In genomic region chr17:26780750-26781571, GRCm38 (mm10) we compare ENCODE assay signal across 8 mouse cellular contexts. TPM values are rescaled to one million over a fixed set of nuclear protein-coding genes. Genes with fewer than 3 reads are reported as not detected.
DNase-seq lines count a peak whose midpoint lies in the region; ATAC-seq and TF ChIP-seq lines count a peak whose summit lies in the region.

Bnip1 (plus strand) TSS chr17:26781066.

- WGBS in forebrain, embryonic 16.5 days = under 1% methylated on average over 42 of the region's 42 CpGs
- 1% methylated on average over 42 of the region's 42 CpGs for WGBS in lung, embryonic 14.5 days
- WGBS in olfactory bulb, adult 2 months = under 1% methylated on average over 42 of the region's 42 CpGs
- WGBS in thymus, adult 2 months = under 1% methylated on average over 42 of the region's 42 CpGs

- peaks cover 12% of the 10 kb centered on the region for H3K4me1 ChIP-seq in forebrain, embryonic 16.5 days (replicated peaks; ENCODE audit: control insufficient read depth, insufficient read depth, low read length)
- 0 out of 2 replicates have a peak, but pooled peaks cover 6% of the 10 kb centered on the region for H3K4me1 ChIP-seq in lung, embryonic 14.5 days (ENCODE audit: insufficient read depth)
- peaks cover 5% of the 10 kb centered on the region; the same call in 1 of the 2 replicates for H3K4me1 ChIP-seq in olfactory bulb, adult 2 months (ENCODE audit: control insufficient read depth, insufficient read depth, low read length)
- peaks cover 7% of the 10 kb centered on the region for H3K4me1 ChIP-seq in thymus, adult 2 months (replicated peaks; ENCODE audit: control insufficient read depth, insufficient read depth, low read length)

- H3K36me3 ChIP-seq in forebrain, embryonic 16.5 days (ENCODE audit: control insufficient read depth, insufficient read depth) = peaks cover 17% of the 10 kb centered on the region
- peaks cover 29% of the 10 kb centered on the region for H3K36me3 ChIP-seq in lung, embryonic 14.5 days (ENCODE audit: insufficient read depth)
- H3K36me3 ChIP-seq in thymus, adult 2 months (ENCODE audit: control insufficient read depth, insufficient read depth, low read length) = peaks cover 5% of the 10 kb centered on the region

- no peak for TF ChIP-seq CTCF in layer of hippocampus, adult 2 months (conservative IDR thresholded peaks at IDR 0.05)
- no peak for TF ChIP-seq CTCF in lung, embryonic 14.5 days (IDR thresholded peaks at IDR 0.05; ENCODE audit: low read depth)
- no peak for TF ChIP-seq CTCF in olfactory bulb, adult 2 months (IDR thresholded peaks at IDR 0.05; ENCODE audit: insufficient read depth, low read depth, low read length)
- TF ChIP-seq CTCF in thymus, adult 2 months (IDR thresholded peaks at IDR 0.05; ENCODE audit: borderline replicate concordance, control insufficient read depth, extremely low read depth, insufficient read depth, low read length, poor library complexity) = no peak

- H3K27ac ChIP-seq in forebrain, embryonic 16.5 days (ENCODE audit: low read length) = peak within 1 kb of the TSS; percentile 44; the same call in 1 of the 2 replicates
- H3K27ac ChIP-seq in layer of hippocampus, adult 2 months = peak within 1 kb of the TSS; percentile 94
- H3K27ac ChIP-seq in lung, embryonic 14.5 days (ENCODE audit: low read depth) = peak within 1 kb of the TSS; percentile 95
- H3K27ac ChIP-seq in olfactory bulb, adult 2 months (ENCODE audit: insufficient read depth, low read depth, low read length) = peak within 1 kb of the TSS; percentile 79; the same call in 1 of the 2 replicates
- peak within 1 kb of the TSS; percentile 41; the same call in 1 of the 2 replicates for H3K27ac ChIP-seq in thymus, adult 2 months (ENCODE audit: control insufficient read depth, insufficient read depth, low read length)

- peak; percentile 81 for ATAC-seq in forebrain, embryonic 16.5 days
- ATAC-seq in lung, embryonic 14.5 days (ENCODE audit: insufficient read depth) = peak; percentile 92

- intact Hi-C loops in heart, postnatal 36 days (cut with DNase I) = loop anchor here (5.0 kb wide), 4 partner anchors 64 to 319 kb away; partner anchors contain the start of genes Atp6v0e and Crebrf

- peak within 1 kb of the TSS; percentile 60 for H3K4me2 ChIP-seq in forebrain, embryonic 16.5 days (ENCODE audit: low read length)
- peak within 1 kb of the TSS; percentile 67 for H3K4me2 ChIP-seq in lung, embryonic 14.5 days

- no peaks in the 10 kb centered on the region for H3K27me3 ChIP-seq in forebrain, embryonic 16.5 days (replicated peaks; ENCODE audit: control insufficient read depth, insufficient read depth, low read length)
- H3K27me3 ChIP-seq in lung, embryonic 14.5 days (ENCODE audit: insufficient read depth, low read length) = no peaks in the 10 kb centered on the region
- no peaks in the 10 kb centered on the region for H3K27me3 ChIP-seq in thymus, adult 2 months (ENCODE audit: control insufficient read depth, insufficient read depth, low read length)

- peak within 1 kb of the TSS; percentile 76 for H3K4me3 ChIP-seq in forebrain, embryonic 16.5 days (replicated peaks; ENCODE audit: low read length)
- H3K4me3 ChIP-seq in layer of hippocampus, adult 2 months = peak within 1 kb of the TSS; percentile 98
- H3K4me3 ChIP-seq in lung, embryonic 14.5 days (ENCODE audit: low read depth, low read length) = peak within 1 kb of the TSS; percentile 68
- H3K4me3 ChIP-seq in olfactory bulb, adult 2 months (ENCODE audit: insufficient read depth, low read depth, low read length) = peak within 1 kb of the TSS; percentile 98
- peak within 1 kb of the TSS; percentile 83 for H3K4me3 ChIP-seq in thymus, adult 2 months (ENCODE audit: control insufficient read depth, insufficient read depth, low read length)

- H3K9me3 ChIP-seq in forebrain, embryonic 16.5 days (ENCODE audit: control insufficient read depth, low read length) = no peaks in the 10 kb centered on the region
- no peaks in the 10 kb centered on the region for H3K9me3 ChIP-seq in lung, embryonic 14.5 days (ENCODE audit: low read depth, low read length)

- DNase-seq in ES-CJ7 (ENCODE audit: low read depth, low spot score) = peak; percentile 86
- DNase-seq in c-Kit-positive CD71-positive TER-119-positive erythroid progenitor cells, embryonic 14.5 days (ENCODE audit: low spot score) = peak; percentile 78
- DNase-seq in heart, postnatal 36 days = peak; percentile 80 to 83
- DNase-seq in layer of hippocampus, adult 2 months (ENCODE audit: low spot score in 2 of 2) = peak; percentile 66 to 83
- DNase-seq in lung, embryonic 14.5 days = peak; percentile 92
- peak; percentile 81 for DNase-seq in thymus, adult 2 months

- peak; percentile 43; the same call in 1 of the 2 replicates for TF ChIP-seq POLR2A in olfactory bulb, adult 2 months (IDR thresholded peaks at IDR 0.05; ENCODE audit: insufficient read depth, low read depth, low read length)
- no peak for TF ChIP-seq POLR2A in thymus, adult 2 months (IDR thresholded peaks at IDR 0.05; ENCODE audit: control insufficient read depth, extremely low read depth, insufficient read depth, low read length, poor library complexity)

- H3K9ac ChIP-seq in forebrain, embryonic 16.5 days (replicated peaks; ENCODE audit: low read depth, low read length) = peak within 1 kb of the TSS; percentile 82
- peak within 1 kb of the TSS; percentile 81 for H3K9ac ChIP-seq in lung, embryonic 14.5 days

RNA-seq across cellular contexts. Expression of gene Bnip1, which starts in this region (rescaled TPM):
- polyA plus RNA-seq in forebrain, embryonic 16.5 days (2015; fragmentation: Nextera tagmentation; extraction: Ambion mirVana) = 46.8 and 53.7 TPM in 2 replicates
- total RNA-seq in heart, postnatal 36 days (2021) = 10 to 100 TPM; 24.5 to 27.2 TPM
- total RNA-seq in layer of hippocampus, adult 2 months (2021) = 10 to 100 TPM; 31.5 to 35.7 TPM
- polyA plus RNA-seq in lung, embryonic 14.5 days (2014; fragmentation: Nextera tagmentation; extraction: Ambion mirVana) = 49.7 and 51.3 TPM in 2 replicates
- polyA plus RNA-seq in olfactory bulb, adult 2 months (2012; ENCODE audit: insufficient read depth, insufficient read length, low replicate concordance, missing spikeins) = not detected in 2 replicates
- polyA plus RNA-seq in thymus, adult 2 months (2012; rRNA removed) = 23.1 and 24.5 TPM in 2 replicates

Comparison
In these comparisons a context has a peak if more than half of its experiments do, and no peak if none do; other contexts are left out.
1. Peak in every context shown above with its lines: DNase-seq, ATAC-seq, H3K4me3 ChIP-seq and H3K27ac ChIP-seq.
2. RNA of gene Bnip1 (polyA plus RNA-seq): 46.8 to 53.7 TPM in forebrain, embryonic 16.5 days, 49.7 to 51.3 TPM in lung, embryonic 14.5 days and 23.1 to 24.5 TPM in thymus, adult 2 months; not detected in olfactory bulb, adult 2 months; every median in the first group is over 10 times any median in the second.
3. H3K27ac ChIP-seq: peak in every context shown above with its lines; median percentile 95 in lung, embryonic 14.5 days; 94 in layer of hippocampus, adult 2 months; 79 in olfactory bulb, adult 2 months; 44 in forebrain, embryonic 16.5 days; 41 in thymus, adult 2 months.